Mouse (Mus musculus): ENCODE data around the gene Pknox1.

GRCm38 (mm10) chr17:31627961-31628360, 63.4 kb downstream of the Pknox1 start:
- TF ChIP-seq CTCF (IDR thresholded peaks at IDR 0.05; ENCODE audit: insufficient read depth, low read length), result no peak
- TF ChIP-seq POLR2A (IDR thresholded peaks at IDR 0.05; ENCODE audit: borderline replicate concordance, extremely low read depth, low read depth, low read length), result no peak
